Mouse (Mus musculus): ENCODE measurements around the gene Nup62. TPM values are rescaled to one million over a fixed set of nuclear protein-coding genes. Genes with fewer than 3 reads are reported as not detected.

Gene Nup62
- polyA plus RNA-seq, 1 experiment from 2014 or later, result 49.0 TPM

- H3K27me3 ChIP-seq (ENCODE audit: control insufficient read depth, insufficient read depth, low read length), result no peaks in the 10 kb centered on the region
- no peak overlapping the region for H3K27ac ChIP-seq (ENCODE audit: low read depth, low read length)
- peak overlapping the region; percentile 96 for H3K4me2 ChIP-seq
- H3K36me3 ChIP-seq (ENCODE audit: control insufficient read depth, insufficient read depth, low read length), result peaks cover 21% of the 10 kb centered on the region
- 76% methylated on average over 5 of the region's 5 CpGs for WGBS (ENCODE audit: insufficient replicate concordance)
- peaks cover 14% of the 10 kb centered on the region for H3K4me1 ChIP-seq (ENCODE audit: control insufficient read depth, insufficient read depth, low read length)
- no peak for ATAC-seq (replicated peaks; ENCODE audit: insufficient number of reproducible peaks, low FRiP score, low TSS enrichment)
- H3K9ac ChIP-seq (ENCODE audit: low read depth, low read length), result peak overlapping the region; percentile 6; the same call in 1 of the 2 replicates
- H3K4me3 ChIP-seq (ENCODE audit: low read depth, low read length), result peak overlapping the region; percentile 87
- no peaks in the 10 kb centered on the region for H3K9me3 ChIP-seq (replicated peaks; ENCODE audit: control insufficient read depth, low read length)
These were observed 31.9 kb downstream of the Nup62 start for GRCm38 (mm10) chr7:44847772-44848171.

GRCm38 (mm10) chr7:44848561-44849415 lies 32.9 kb downstream of the Nup62 start, which contains the start of the genes Akt1s1 and Tbc1d17:
Gene Akt1s1, plus strand, starts transcription at chr7:44848991.
Gene Tbc1d17, minus strand, starts transcription at chr7:44849079.
- Histone ChIP-seq H3K4me1 (ENCODE audit: control insufficient read depth, insufficient read depth, low read length) (peaks cover 17% of the 10 kb centered on the region), H3K4me2 (peak within 1 kb of the TSS; percentile 96), H3K36me3 (ENCODE audit: control insufficient read depth, insufficient read depth, low read length) (peaks cover 19% of the 10 kb centered on the region), H3K9ac (ENCODE audit: low read depth, low read length) (peak within 1 kb of the TSS; percentile 93), H3K27me3 (ENCODE audit: control insufficient read depth, insufficient read depth, low read length) (no peaks in the 10 kb centered on the region), H3K4me3 (ENCODE audit: low read depth, low read length) (peak within 1 kb of the TSS; percentile 87), H3K9me3 (replicated peaks; ENCODE audit: control insufficient read depth, low read length) (no peaks in the 10 kb centered on the region), H3K27ac (ENCODE audit: low read depth, low read length) (peak within 1 kb of the TSS; percentile 97)
- under 1% methylated on average over 54 of the region's 54 CpGs for WGBS (ENCODE audit: insufficient replicate concordance)
- ATAC-seq (replicated peaks; ENCODE audit: insufficient number of reproducible peaks, low FRiP score, low TSS enrichment), result peak; percentile 81

DNA sequence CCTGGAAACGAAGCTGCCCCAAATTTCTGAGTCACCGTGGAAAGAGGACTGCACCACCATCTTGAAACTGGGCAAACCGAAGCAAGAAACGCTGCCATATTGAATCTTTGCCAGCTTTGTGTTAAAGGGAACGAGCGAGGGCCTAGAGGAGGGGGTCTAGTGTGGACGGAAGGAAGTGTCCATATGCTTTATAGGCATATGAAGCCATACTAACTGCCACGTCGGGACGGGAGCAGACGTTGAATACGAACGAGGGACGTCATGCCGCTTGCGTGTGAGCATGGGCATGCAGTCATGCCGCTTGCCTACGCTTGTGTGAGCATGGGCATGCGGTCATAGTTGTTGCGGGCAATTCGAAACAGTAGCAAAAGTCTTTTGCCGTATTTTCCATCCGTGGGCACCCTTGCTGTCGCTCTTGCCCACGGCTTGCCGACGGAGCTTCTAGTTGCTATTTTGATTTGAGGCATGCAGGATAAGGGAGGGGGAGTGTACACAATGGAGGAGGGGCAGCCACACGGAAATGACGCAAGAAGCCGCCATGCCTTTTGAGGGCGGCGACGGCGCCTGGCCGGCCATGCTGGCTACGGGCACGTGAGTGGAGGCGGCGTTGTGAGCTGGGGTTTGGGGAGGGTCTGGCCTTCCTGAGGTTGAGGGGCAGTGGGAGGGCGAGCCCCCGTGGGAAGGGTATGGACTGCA lies 33.7 kb downstream of the Nup62 start:
- H3K27me3 ChIP-seq (ENCODE audit: control insufficient read depth, insufficient read depth, low read length), result no peaks in the 10 kb centered on the region
- peak; percentile 67 for ATAC-seq (replicated peaks; ENCODE audit: insufficient number of reproducible peaks, low FRiP score, low TSS enrichment)
- H3K9me3 ChIP-seq (replicated peaks; ENCODE audit: control insufficient read depth, low read length), result no peaks in the 10 kb centered on the region
- peak overlapping the region; percentile 97 for H3K27ac ChIP-seq (ENCODE audit: low read depth, low read length)
- H3K4me2 ChIP-seq, result peak overlapping the region; percentile 96
- H3K36me3 ChIP-seq (ENCODE audit: control insufficient read depth, insufficient read depth, low read length), result peaks cover 13% of the 10 kb centered on the region; the same call in 1 of the 2 replicates
- H3K4me3 ChIP-seq (ENCODE audit: low read depth, low read length), result peak overlapping the region; percentile 87
- peak overlapping the region; percentile 93 for H3K9ac ChIP-seq (ENCODE audit: low read depth, low read length)
- H3K4me1 ChIP-seq (ENCODE audit: control insufficient read depth, insufficient read depth, low read length), result peaks cover 23% of the 10 kb centered on the region
- WGBS (ENCODE audit: insufficient replicate concordance), result under 1% methylated on average over 41 of the region's 41 CpGs

DNA sequence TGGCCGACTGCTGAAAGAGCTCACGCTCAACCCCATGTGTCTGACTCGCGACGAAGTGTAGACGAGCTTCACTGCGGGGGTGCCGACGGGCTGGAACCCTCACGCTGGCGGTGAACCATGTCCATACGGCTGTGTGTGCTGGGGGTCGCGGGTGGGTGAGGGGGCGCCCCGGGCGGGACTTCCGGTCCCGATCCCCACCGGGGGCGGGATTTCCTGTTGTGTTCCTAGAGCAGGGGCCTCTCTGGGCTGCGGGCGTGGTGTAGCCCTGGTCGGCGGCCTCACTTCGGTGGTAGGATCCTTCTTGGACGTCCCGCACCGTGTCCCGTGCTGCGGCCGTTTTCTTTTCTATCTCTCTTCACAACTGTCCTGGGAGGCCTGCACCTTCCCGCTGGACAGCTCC lies 34.3 kb downstream of the Nup62 start:
- peaks cover 11% of the 10 kb centered on the region; the same call in 1 of the 2 replicates for H3K36me3 ChIP-seq (ENCODE audit: control insufficient read depth, insufficient read depth, low read length)
- H3K9ac ChIP-seq (ENCODE audit: low read depth, low read length), result peak overlapping the region; percentile 93
- 0% methylated on average over 32 of the region's 33 CpGs for WGBS (ENCODE audit: insufficient replicate concordance)
- peak overlapping the region; percentile 97 for H3K27ac ChIP-seq (ENCODE audit: low read depth, low read length)
- peak; percentile 32; the same call in 1 of the 2 replicates for ATAC-seq (replicated peaks; ENCODE audit: insufficient number of reproducible peaks, low FRiP score, low TSS enrichment)
- peaks cover 27% of the 10 kb centered on the region for H3K4me1 ChIP-seq (ENCODE audit: control insufficient read depth, insufficient read depth, low read length)
- H3K27me3 ChIP-seq (ENCODE audit: control insufficient read depth, insufficient read depth, low read length), result no peaks in the 10 kb centered on the region
- peak overlapping the region; percentile 96 for H3K4me2 ChIP-seq
- H3K4me3 ChIP-seq (ENCODE audit: low read depth, low read length), result peak overlapping the region; percentile 87
- no peaks in the 10 kb centered on the region for H3K9me3 ChIP-seq (replicated peaks; ENCODE audit: control insufficient read depth, low read length)

GRCm38 (mm10) chr7:44850789-44851624 lies 35.1 kb downstream of the Nup62 start:
- Histone ChIP-seq H3K9me3 (replicated peaks; ENCODE audit: control insufficient read depth, low read length) (no peaks in the 10 kb centered on the region), H3K4me2 (peak overlapping the region; percentile 96), H3K27me3 (ENCODE audit: control insufficient read depth, insufficient read depth, low read length) (no peaks in the 10 kb centered on the region), H3K9ac (ENCODE audit: low read depth, low read length) (peak overlapping the region; percentile 93), H3K4me1 (ENCODE audit: control insufficient read depth, insufficient read depth, low read length) (peaks cover 29% of the 10 kb centered on the region), H3K36me3 (ENCODE audit: control insufficient read depth, insufficient read depth, low read length) (peaks cover 6% of the 10 kb centered on the region; the same call in 1 of the 2 replicates), H3K27ac (ENCODE audit: low read depth, low read length) (peak overlapping the region; percentile 97), H3K4me3 (ENCODE audit: low read depth, low read length) (peak overlapping the region; percentile 87)
- 74% methylated on average over 8 of the region's 8 CpGs for WGBS (ENCODE audit: insufficient replicate concordance)
- no peak for ATAC-seq (replicated peaks; ENCODE audit: insufficient number of reproducible peaks, low FRiP score, low TSS enrichment)

GRCm38 (mm10) chr7:44851625-44852234 lies 35.8 kb downstream of the Nup62 start:
- no peak for ATAC-seq (replicated peaks; ENCODE audit: insufficient number of reproducible peaks, low FRiP score, low TSS enrichment)
- Histone ChIP-seq H3K4me1 (ENCODE audit: control insufficient read depth, insufficient read depth, low read length) (peaks cover 32% of the 10 kb centered on the region), H3K9ac (ENCODE audit: low read depth, low read length) (no peak overlapping the region)

GRCm38 (mm10) chr7:44852259-44853027 lies 36.6 kb downstream of the Nup62 start:
- no peak overlapping the region for H3K9ac ChIP-seq (ENCODE audit: low read depth, low read length)
- no peak for ATAC-seq (replicated peaks; ENCODE audit: insufficient number of reproducible peaks, low FRiP score, low TSS enrichment)
- H3K9me3 ChIP-seq (replicated peaks; ENCODE audit: control insufficient read depth, low read length), result no peaks in the 10 kb centered on the region
- no peak overlapping the region; the same call in 1 of the 2 replicates for H3K4me3 ChIP-seq (ENCODE audit: low read depth, low read length)
- no peak overlapping the region for H3K4me2 ChIP-seq
- peaks cover 32% of the 10 kb centered on the region for H3K4me1 ChIP-seq (ENCODE audit: control insufficient read depth, insufficient read depth, low read length)
- H3K27me3 ChIP-seq (ENCODE audit: control insufficient read depth, insufficient read depth, low read length), result no peaks in the 10 kb centered on the region
- 87% methylated on average over 34 of the region's 36 CpGs for WGBS (ENCODE audit: insufficient replicate concordance)
- H3K36me3 ChIP-seq (ENCODE audit: control insufficient read depth, insufficient read depth, low read length), result peaks cover 4% of the 10 kb centered on the region; the same call in 1 of the 2 replicates
- H3K27ac ChIP-seq (ENCODE audit: low read depth, low read length), result no peak overlapping the region

More at GRCm38 (mm10) chr7:44851625-44852234, 35.8 kb downstream of the Nup62 start:
- Histone ChIP-seq H3K27ac (ENCODE audit: low read depth, low read length) (0 out of 2 replicates have a peak overlapping the region, but pooled peaks have one; percentile 10), H3K27me3 (ENCODE audit: control insufficient read depth, insufficient read depth, low read length) (no peaks in the 10 kb centered on the region), H3K9me3 (replicated peaks; ENCODE audit: control insufficient read depth, low read length) (no peaks in the 10 kb centered on the region), H3K36me3 (ENCODE audit: control insufficient read depth, insufficient read depth, low read length) (peaks cover 4% of the 10 kb centered on the region; the same call in 1 of the 2 replicates), H3K4me3 (ENCODE audit: low read depth, low read length) (0 out of 2 replicates have a peak overlapping the region, but pooled peaks have one; percentile 5), H3K4me2 (no peak overlapping the region)
- WGBS (ENCODE audit: insufficient replicate concordance), result 92% methylated on average over 12 of the region's 12 CpGs
